Mouse (Mus musculus) cortical plate, adult 2 months (tissue): ENCODE results near the gene Degs2. TPM values are rescaled to one million over a fixed set of nuclear protein-coding genes. Genes with fewer than 3 reads are reported as not detected.

Source experiments
- H3K27ac ChIP-seq: fragments of 200-500 bp; 2 replicates; pipeline ENCODE4 v1.5.1; 2012; ENCODE audit warnings: low read length, control low read depth, inconsistent platforms; ENCODE audit not compliant: insufficient read depth
- H3K4me1 ChIP-seq: fragments of 200-500 bp; 2 replicates; pipeline ENCODE4 v1.6.1; 2011; ENCODE audit warnings: low read length; ENCODE audit not compliant: control insufficient read depth, insufficient read depth
- H3K4me3 ChIP-seq: fragments of 200-500 bp; 2 replicates; pipeline ENCODE4 v1.5.1; 2011; ENCODE audit warnings: mild to moderate bottlenecking, low read length, control low read depth; ENCODE audit not compliant: insufficient read depth
- CTCF ChIP-seq: fragments of 200-500 bp; IDR thresholded peaks from 2 replicates; pipeline ENCODE4 v1.5.1; 2011; ENCODE audit warnings: mild to moderate bottlenecking, control low read depth, low read length; ENCODE audit not compliant: insufficient read depth; ENCODE audit errors: extremely low read depth
- POLR2A ChIP-seq: fragments of 200-500 bp; IDR thresholded peaks from 2 replicates; pipeline ENCODE4 v1.6.1; 2011; ENCODE audit warnings: mild to moderate bottlenecking, low read length, control low read depth; ENCODE audit not compliant: insufficient read depth; ENCODE audit errors: extremely low read depth
- polyA plus RNA-seq: library from polyadenylated mRNA; depleted of rRNA; stranded (reverse); fragments of >200 nt; gene quantifications from 2 replicates; pipeline ENCODE4 v1.2.3, GENCODE M21; 2012; rRNA removed

Gene Degs2
- 8.5 and 9.4 TPM in 2 replicates for polyA plus RNA-seq

- Histone ChIP-seq H3K27ac (no peak within 1 kb of the TSS), H3K4me1 (no peaks in the 10 kb centered on the region), H3K4me3 (peak within 1 kb of the TSS; percentile 28; the same call in 1 of the 2 replicates)
- TF ChIP-seq POLR2A (no peak), CTCF (no peak)
Observed at GRCm38 (mm10) chr12:108702185-108702584, at the start of gene Degs2. Gene Degs2 (minus strand): TSS chr12:108702315.

- TF ChIP-seq CTCF (no peak), POLR2A (no peak)
- no peak overlapping the region for H3K27ac ChIP-seq
- H3K4me1 ChIP-seq: no peaks in the 10 kb centered on the region
- no peak overlapping the region for H3K4me3 ChIP-seq
Observed at GRCm38 (mm10) chr12:108751790-108752189, 49.7 kb upstream of the Degs2 start.

- Histone ChIP-seq H3K4me3 (no peak overlapping the region), H3K4me1 (no peaks in the 10 kb centered on the region), H3K27ac (no peak overlapping the region)
- TF ChIP-seq POLR2A (no peak), CTCF (no peak)
Observed at GRCm38 (mm10) chr12:108750226-108750625, 48.1 kb upstream of the Degs2 start.

GRCm38 (mm10) chr12:108749454-108749853 lies 47.3 kb upstream of the Degs2 start:
- no peaks in the 10 kb centered on the region for H3K4me1 ChIP-seq
- no peak for TF ChIP-seq POLR2A
- TF ChIP-seq CTCF: no peak
- no peak overlapping the region for H3K4me3 ChIP-seq
- H3K27ac ChIP-seq: no peak overlapping the region

- no peak overlapping the region for H3K4me3 ChIP-seq
- TF ChIP-seq POLR2A (no peak), CTCF (no peak)
- H3K4me1 ChIP-seq: no peaks in the 10 kb centered on the region
- no peak overlapping the region for H3K27ac ChIP-seq
Observed at GRCm38 (mm10) chr12:108749019-108749418, 46.9 kb upstream of the Degs2 start.

- Histone ChIP-seq H3K4me1 (no peaks in the 10 kb centered on the region), H3K27ac (no peak overlapping the region), H3K4me3 (no peak overlapping the region)
- TF ChIP-seq CTCF (no peak), POLR2A (no peak)
Observed at GRCm38 (mm10) chr12:108745990-108746389, 43.9 kb upstream of the Degs2 start.

GRCm38 (mm10) chr12:108742241-108742640 lies 40.1 kb upstream of the Degs2 start:
- Histone ChIP-seq H3K4me3 (no peak overlapping the region), H3K4me1 (no peaks in the 10 kb centered on the region), H3K27ac (no peak overlapping the region)
- no peak for TF ChIP-seq POLR2A
- TF ChIP-seq CTCF: no peak

- H3K4me3 ChIP-seq: no peak overlapping the region
- H3K4me1 ChIP-seq: no peaks in the 10 kb centered on the region
- no peak for TF ChIP-seq CTCF
- TF ChIP-seq POLR2A: no peak
Observed at GRCm38 (mm10) chr12:108741472-108741871, 39.4 kb upstream of the Degs2 start.

GRCm38 (mm10) chr12:108738745-108739144 lies 36.6 kb upstream of the Degs2 start:
- no peak overlapping the region for H3K27ac ChIP-seq
- H3K4me3 ChIP-seq: no peak overlapping the region
- no peaks in the 10 kb centered on the region for H3K4me1 ChIP-seq
- TF ChIP-seq CTCF (no peak), POLR2A (no peak)

More at GRCm38 (mm10) chr12:108741472-108741871, 39.4 kb upstream of the Degs2 start:
- no peak overlapping the region for H3K27ac ChIP-seq

- Histone ChIP-seq H3K27ac (no peak overlapping the region), H3K4me1 (no peaks in the 10 kb centered on the region), H3K4me3 (no peak overlapping the region)
- TF ChIP-seq CTCF (no peak), POLR2A (no peak)
Observed at GRCm38 (mm10) chr12:108737838-108738237, 35.7 kb upstream of the Degs2 start.
